Mouse (Mus musculus) CH12F3 (cell line): ENCODE measurements around the gene Avpr1b.
"Not testable (repeated sequence)": the region's sequence is repeated elsewhere in the genome, so short reads cannot be mapped to it uniquely, and the experiment has no call there.

Experiments
- in situ Hi-C: fragments of 300-500 bp; cut with MboI; formaldehyde crosslinking; loops from 2 replicates; pipeline ENCODE4 v1.14.3; 2020; ENCODE audit warnings: low sequenced_read_pairs

The Avpr1b gene

GRCm38 (mm10) chr1:131616546-131617220, 17.6 kb downstream of the Avpr1b start:
- in situ Hi-C loops, result no loop called here

GRCm38 (mm10) chr1:131618576-131618975, 19.5 kb downstream of the Avpr1b start:
- in situ Hi-C loops, result no loop called here

GRCm38 (mm10) chr1:131619348-131619747, 20.3 kb downstream of the Avpr1b start:
- in situ Hi-C loops, result no loop called here

- in situ Hi-C loops, result no loop called here
Observed at GRCm38 (mm10) chr1:131623644-131624043, 24.6 kb downstream of the Avpr1b start.

GRCm38 (mm10) chr1:131624175-131624835, 25.3 kb downstream of the Avpr1b start:
- in situ Hi-C loops, result no loop called here

- in situ Hi-C loops, result no loop called here
Observed at GRCm38 (mm10) chr1:131626200-131626599, 27.2 kb downstream of the Avpr1b start.

- in situ Hi-C loops, result not testable (repeated sequence)
Observed at GRCm38 (mm10) chr1:131632216-131632615, 33.2 kb downstream of the Avpr1b start.

GRCm38 (mm10) chr1:131634495-131634894, 35.5 kb downstream of the Avpr1b start:
- in situ Hi-C loops, result no loop called here

- in situ Hi-C loops, result no loop called here
Observed at GRCm38 (mm10) chr1:131637791-131638540, 38.9 kb downstream of the Avpr1b start, which contains the start of gene Ctse. TSS of gene Ctse (plus strand) at chr1:131638306.

- in situ Hi-C loops, result no loop called here
Observed at GRCm38 (mm10) chr1:131638541-131639421, 39.7 kb downstream of the Avpr1b start.

- in situ Hi-C loops, result no loop called here
Observed at GRCm38 (mm10) chr1:131640062-131640461, 41.0 kb downstream of the Avpr1b start.

GRCm38 (mm10) chr1:131641565-131641964, 42.5 kb downstream of the Avpr1b start:
- in situ Hi-C loops, result no loop called here

- in situ Hi-C loops, result no loop called here
Observed at GRCm38 (mm10) chr1:131642251-131642650, 43.2 kb downstream of the Avpr1b start.

GRCm38 (mm10) chr1:131652670-131653443, 53.8 kb downstream of the Avpr1b start:
- in situ Hi-C loops, result no loop called here

GRCm38 (mm10) chr1:131655601-131656000, 56.6 kb downstream of the Avpr1b start:
- in situ Hi-C loops, result no loop called here

GRCm38 (mm10) chr1:131657945-131658354, 58.9 kb downstream of the Avpr1b start:
- in situ Hi-C loops, result no loop called here

- in situ Hi-C loops, result no loop called here
Observed at GRCm38 (mm10) chr1:131659512-131660085, 60.6 kb downstream of the Avpr1b start.

- in situ Hi-C loops, result no loop called here
Observed at GRCm38 (mm10) chr1:131660266-131660665, 61.2 kb downstream of the Avpr1b start.

GRCm38 (mm10) chr1:131660716-131661472, 61.9 kb downstream of the Avpr1b start:
- in situ Hi-C loops, result no loop called here
